Mouse (Mus musculus): ENCODE data around the gene Gin1. TPM values are rescaled to one million over a fixed set of nuclear protein-coding genes. Genes with fewer than 3 reads are reported as not detected.
"Not testable (repeated sequence)": the region's sequence is repeated elsewhere in the genome, so short reads cannot be mapped to it uniquely, and the experiment has no call there.

Gene Gin1
- 8.6 and 9.2 TPM in 2 replicates for polyA plus RNA-seq (2012; rRNA removed)

DNA sequence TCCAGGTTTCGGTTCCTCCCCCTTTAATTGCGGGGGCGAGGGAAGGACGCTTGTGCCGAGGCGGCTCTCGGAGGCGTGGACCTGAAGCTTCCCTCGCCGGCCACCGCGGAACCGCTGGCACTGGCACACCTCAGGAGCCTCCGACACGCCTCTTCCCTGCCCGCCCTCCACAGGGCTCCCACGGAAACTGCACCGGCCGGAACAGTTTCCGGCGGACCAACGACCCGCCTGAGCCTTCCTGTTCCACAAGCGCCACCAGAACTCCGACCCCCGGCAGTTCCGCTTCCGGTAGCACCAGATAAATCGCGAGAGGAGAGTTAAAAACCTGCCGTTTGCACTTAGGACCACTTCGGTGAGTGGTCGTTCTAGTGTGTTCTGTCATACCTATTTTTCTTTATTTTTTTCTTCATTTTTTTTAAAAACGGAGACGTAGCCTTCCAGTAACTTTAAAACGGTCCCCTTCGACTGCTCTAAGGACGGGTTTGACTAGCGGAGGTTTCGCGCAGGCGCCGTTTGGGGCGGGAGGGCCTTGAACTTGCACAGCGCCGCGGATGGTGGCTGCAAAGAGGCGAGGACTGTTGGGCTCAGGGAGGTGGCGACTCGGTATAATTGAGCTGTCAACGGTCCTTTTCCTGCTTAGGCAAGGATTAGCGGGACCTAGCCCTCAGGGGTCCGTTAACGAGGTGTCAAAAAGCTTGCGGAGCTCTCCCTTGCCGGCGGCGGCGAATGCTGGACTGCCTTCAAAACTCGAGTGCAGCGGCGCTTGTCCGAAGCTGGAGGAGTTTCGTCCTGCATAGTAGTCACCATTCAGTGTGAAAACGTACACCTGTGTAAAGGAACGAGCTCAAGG lies at the start of gene Gin1, which contains the start of gene Ppip5k2:
Gene Gin1, plus strand, starts transcription at position 269 of the 850 bp plus-strand sequence.
Gene Ppip5k2, minus strand, starts transcription at position 508 of the 850 bp plus-strand sequence.
- DNase-seq (ENCODE audit: low spot score), result peak; percentile 87

DNA sequence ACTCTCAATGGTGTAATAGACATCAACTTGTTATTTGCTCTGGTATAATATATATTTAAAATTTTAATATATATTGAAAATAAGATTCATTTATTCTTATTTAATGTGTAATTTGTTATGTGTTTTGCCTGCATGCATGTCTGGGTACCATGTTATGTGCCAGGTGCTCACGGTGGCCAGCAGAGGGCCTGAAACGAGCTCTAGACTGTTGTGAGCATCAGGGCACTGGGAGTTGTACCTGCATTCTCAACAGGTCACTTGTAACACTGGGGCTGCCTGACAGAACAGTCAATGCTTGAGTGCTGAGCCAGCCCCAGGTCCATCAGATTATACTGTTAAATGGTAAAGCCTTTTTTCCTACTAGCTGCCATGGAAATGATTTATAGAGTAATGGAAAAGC lies 43.2 kb upstream of the Gin1 start:
- no peak for DNase-seq (ENCODE audit: low spot score)

DNA sequence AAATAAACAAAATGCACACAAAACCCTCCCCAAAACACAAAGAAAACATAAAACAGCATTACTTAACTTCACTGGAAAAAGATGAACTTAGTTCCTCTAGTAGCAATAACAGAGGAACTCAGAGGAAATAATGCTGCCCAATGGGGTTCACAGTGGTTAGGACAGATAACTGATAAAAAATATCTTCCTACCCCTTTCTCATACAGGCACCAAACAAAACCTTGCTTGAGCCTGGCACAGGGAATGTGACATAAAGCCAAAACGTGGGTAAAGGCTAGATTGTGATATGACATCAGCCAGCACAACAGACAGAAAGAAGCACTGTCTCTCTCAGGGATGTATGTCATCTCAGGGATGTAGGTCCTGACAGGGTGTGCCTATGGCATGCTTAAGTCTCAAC lies 40.6 kb upstream of the Gin1 start:
- DNase-seq (ENCODE audit: low spot score), result no peak

DNA sequence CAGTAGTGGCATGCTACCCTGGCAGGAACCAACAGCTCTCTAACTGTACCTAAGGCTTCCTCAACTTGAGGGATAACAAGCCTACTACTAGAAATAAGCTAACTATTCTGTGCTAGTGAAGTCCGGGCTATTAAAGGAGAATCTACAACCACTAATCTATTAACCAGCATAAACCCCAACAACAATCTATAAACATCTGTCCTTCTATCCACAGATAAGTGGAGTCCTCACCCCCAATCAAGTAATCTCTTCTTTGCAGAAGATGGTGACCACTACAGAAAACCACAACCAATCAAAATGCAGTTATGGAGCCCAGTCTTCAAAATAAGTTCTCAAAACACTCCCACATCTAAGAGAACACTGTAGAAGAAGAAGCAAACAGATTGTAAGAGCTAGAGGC lies 26.9 kb upstream of the Gin1 start:
- no peak for DNase-seq (ENCODE audit: low spot score)

DNA sequence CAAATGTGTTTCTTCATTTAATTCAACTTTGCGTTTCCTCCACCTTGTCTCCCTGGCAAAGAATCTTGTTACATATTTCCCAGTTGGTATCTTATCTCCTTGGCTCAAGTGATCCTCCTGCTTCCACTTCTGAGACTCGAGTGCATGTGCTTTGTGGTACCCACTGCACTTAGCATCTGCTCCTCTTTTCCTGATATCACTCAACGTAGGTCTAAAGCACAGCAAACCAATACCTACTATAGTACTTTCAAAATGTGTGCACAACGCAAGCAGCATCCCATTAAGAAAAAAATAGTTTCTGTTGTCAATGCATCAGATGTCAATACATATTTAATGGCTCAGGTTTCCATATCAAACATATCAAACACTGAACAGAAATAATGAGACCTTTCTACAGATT lies 24.3 kb upstream of the Gin1 start:
- DNase-seq (ENCODE audit: low spot score), result no peak

DNA sequence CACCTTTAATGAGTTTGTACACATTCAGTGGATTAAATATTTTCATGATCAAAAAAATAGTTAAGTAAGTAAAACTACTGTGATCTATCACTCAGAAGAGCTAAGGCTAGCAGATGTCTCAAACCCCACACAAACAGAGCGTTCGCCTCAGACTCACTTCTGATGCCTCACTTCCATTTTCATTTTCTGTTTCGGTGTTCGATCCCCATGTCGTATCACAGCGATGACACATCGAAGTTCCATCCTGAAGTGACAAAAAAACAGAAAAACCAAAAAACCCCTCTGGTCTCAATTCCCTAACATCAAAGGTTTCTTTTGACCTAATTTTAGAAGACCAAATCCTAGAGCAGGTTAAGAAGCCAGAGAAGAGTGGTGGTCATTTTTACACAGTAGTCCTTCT lies 23.7 kb upstream of the Gin1 start:
- DNase-seq (ENCODE audit: low spot score), result no peak

DNA sequence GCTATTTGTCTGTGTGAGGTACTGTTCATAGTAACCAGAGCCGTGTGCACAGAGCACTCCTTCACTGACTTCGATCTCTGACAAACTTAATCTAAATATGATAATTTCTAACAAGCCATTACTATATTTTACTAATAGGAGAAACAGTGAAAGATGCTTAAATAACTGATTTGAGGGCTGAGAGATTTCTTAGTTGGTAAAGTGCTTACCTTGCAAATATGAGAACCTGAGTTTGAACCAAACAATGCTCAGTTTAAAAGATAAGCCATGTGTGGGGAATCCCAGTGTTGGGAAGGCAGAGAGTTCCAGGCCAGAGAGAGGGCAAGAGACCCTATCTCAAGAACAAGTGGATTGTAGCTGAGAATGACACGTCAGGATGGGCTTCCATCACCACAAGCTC lies 21.8 kb upstream of the Gin1 start:
- no peak for DNase-seq (ENCODE audit: low spot score)

DNA sequence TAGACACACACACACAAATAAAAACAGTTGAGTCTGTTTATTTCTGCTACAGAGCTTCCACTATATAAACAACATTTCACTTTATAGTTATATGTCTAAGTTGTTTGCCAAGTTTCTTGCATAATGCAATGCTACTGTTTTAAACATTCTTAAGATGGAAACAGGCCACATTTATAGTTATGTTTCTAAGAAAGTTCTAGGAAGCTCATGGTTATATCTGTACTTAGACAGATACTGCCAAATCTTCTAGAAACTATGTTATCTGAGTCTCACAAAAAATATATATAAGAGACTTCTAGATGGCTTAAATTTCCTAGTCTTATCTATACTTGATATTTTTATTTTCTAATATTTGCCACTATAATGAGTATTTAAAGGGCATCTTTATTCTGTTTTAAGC lies 16.8 kb upstream of the Gin1 start:
- DNase-seq (ENCODE audit: low spot score), result no peak

DNA sequence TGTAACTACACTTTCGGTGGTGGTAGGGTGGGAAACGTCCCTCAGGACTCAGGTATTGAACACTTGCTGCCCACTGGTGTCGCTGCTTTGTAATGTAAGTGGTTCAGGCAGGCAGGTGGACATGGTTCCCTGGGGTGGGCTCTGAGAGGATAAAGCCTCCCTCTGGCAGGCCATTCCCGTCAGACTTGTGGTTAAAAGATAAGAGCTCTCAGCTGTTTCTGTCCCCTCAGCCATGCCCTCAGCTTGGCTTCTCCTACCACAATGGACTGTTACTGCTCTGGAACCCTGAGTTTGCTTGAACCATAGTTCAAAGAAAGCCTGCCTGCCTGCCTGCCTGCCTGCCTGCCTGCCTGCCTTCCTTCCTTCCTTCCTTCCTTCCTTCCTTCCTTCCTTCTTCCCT lies 15.6 kb upstream of the Gin1 start:
- DNase-seq (ENCODE audit: low spot score), result no peak

DNA sequence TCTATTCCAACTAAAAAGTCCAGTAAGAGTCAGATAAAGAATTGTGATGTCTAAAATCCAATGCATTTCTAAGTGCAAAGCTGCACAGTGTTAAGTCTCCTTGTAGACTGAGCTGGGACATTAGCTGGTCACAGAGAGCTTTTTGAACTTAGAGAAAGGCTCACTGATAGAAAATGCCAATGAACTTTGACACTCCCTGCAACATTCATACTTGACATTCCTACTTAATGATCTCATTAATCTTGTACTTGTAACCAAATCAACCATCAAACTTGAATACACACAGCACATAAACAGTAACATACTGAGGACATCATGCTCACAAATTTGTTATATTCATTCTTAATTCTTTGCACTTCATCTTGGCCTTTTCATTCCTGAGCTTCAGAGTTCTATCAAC lies 10.1 kb upstream of the Gin1 start:
- no peak for DNase-seq (ENCODE audit: low spot score)

DNA sequence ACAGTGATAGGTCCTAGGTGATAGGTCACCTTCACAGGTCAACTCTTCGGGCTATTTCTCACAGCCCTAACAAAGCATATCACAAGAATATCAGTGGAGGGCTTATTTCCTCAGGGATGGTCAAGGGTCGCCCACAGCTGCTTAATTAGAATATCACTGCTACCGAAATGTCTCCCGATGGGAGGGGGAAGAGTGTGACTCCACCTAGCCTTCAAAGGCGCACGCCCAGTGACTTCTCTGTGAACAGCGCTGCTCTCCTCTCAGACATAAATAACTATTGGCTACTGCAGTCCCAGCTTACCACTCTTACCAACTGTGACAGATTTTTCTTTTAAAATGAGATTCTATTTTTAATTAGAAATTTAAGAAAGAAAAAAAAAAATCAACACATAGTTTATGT lies 9.4 kb upstream of the Gin1 start:
- no peak for DNase-seq (ENCODE audit: low spot score)

DNA sequence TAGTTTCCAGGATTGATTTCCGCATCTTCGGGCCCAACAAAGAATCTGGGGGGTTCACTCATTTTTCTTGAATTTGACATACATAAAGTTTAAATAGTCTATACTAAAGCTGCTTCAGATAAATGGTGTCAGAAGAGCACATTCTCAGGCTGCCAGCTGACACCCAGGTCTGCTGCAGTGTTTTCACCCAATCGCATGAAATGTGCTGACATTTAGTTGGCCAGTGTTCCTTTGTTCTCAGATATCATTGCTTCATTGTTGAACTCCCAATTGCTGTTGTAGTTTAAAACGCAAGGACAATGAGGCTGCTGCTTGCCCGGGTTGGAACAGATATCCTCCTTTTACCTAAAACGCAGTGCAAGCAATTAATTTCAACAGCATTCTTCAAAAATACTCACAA lies 8.5 kb upstream of the Gin1 start:
- DNase-seq (ENCODE audit: low spot score), result no peak

DNA sequence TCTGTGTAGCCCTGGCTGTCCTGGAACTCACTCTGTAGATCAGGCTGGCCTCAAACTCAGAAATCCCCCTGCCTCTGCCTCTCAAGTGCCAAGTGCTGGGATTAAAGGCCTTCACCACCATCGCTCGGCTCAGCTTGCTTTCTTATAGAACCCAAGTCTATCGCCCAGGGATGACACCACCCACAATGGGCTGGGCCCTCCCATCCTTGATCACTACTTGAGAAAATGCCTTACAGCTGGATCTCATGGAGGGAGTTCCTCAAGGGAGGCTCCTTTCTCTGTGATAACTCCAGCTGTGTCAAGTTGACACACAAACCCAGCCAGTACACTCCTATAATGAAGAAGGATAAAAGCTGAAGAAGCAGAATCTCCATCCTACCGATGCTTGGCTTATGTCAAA lies 4.3 kb upstream of the Gin1 start:
- not testable (repeated sequence) for DNase-seq (ENCODE audit: low spot score)

DNA sequence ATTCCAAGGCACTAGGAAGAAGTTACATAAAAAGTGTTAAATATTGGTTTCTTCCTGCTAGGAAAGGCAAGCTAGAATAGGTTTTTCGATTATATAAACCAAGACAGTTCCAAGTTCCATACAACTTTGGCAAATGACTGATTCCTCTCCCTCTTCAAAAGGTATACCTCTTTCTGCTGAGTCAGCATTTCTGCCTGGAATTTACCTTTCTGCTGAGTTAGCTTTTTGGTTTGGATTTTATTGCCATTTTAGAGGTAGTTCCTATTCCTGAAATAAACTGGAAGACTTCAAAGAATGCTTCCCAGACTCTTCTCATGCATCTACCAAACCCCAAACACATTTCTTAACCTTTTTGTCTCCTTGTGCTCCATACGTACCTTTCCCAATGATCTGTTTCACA lies 1.9 kb upstream of the Gin1 start:
- DNase-seq (ENCODE audit: low spot score), result no peak

DNA sequence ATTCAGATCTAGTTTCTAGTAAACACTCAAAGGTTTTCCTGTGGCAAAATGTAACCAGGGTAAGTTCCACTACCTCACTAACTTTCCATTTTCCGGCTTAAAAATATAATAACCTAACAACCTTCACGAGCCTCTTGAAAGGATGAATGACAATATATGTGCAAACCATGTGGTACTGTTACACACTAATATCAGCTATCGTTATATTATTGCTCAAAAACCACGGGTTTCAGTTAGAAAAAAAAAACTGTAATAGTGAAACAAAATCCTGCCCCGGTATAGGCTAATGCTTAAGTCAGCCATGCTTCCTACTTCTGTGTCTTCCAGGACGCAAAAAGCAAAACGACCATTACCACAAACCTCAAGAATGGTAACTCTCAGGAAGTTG lies 1.1 kb upstream of the Gin1 start:
- DNase-seq (ENCODE audit: low spot score), result no peak

DNA sequence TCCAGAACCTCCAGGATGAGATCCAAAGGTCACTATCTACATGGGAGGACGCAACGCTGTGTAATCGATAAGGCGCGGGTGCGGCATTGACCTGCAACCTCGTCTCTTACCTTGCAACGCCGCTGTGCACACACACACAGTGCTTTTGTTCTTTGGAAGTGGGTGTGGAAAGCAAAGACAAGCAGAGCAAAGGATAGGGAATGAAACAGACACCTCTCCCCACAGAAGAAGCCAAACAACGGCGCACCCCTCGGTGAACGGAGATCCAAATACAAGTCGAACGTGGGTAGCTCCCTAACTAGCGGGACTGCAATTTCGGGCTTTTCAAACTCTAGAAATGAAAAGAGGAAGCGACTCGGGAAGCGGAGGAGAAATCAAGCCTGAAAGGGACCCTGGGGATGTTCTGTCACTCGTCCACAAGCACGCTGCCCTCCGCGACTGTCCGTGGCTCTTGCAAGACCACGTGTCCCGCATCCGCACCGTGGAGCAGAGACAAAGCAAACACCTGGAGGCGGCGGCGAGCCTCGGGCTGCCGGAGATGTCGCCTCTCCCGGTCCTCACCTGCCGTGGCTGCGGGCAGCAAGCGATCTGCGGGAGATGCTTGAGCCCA lies 573 bp upstream of the Gin1 start:
- peak; percentile 24 for DNase-seq (ENCODE audit: low spot score)

DNA sequence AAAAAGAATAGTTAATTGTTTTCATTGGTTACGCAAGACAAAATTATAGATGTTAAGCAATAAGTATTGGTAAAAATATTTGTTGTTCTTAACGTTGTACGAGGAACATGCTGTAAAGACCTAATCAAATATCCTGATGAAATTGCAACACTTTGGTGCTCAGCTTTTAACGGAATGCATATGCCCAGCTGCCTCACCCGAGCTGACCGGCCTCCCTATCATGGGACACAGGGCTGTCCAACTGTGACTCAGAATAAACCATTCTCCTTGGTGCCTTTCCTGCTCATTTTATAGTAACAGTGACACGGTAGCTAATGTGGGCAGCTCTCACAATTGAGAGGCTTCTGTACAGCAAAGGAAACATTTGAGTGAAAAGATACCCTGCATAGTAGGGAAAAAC lies 1.1 kb downstream of the Gin1 start:
- DNase-seq (ENCODE audit: low spot score), result no peak

DNA sequence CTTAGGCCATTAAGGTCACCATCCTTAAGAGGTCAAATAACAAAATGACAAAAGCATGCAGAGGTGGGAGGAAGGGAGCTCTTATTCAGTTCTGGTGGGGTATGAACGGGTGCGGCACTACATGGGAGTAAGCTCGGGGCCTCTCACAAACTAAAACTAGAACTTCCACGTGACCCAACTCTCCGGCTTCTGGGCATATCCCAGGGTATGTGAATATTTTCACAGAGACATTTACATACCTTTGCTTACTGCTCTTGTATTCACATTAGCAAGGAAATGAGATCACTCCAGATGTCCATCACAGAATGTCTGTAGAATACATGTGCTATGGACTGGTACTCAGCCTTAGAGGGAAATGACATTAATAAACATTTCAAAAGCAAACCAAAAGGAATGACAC lies 1.8 kb downstream of the Gin1 start:
- no peak for DNase-seq (ENCODE audit: low spot score)

DNA sequence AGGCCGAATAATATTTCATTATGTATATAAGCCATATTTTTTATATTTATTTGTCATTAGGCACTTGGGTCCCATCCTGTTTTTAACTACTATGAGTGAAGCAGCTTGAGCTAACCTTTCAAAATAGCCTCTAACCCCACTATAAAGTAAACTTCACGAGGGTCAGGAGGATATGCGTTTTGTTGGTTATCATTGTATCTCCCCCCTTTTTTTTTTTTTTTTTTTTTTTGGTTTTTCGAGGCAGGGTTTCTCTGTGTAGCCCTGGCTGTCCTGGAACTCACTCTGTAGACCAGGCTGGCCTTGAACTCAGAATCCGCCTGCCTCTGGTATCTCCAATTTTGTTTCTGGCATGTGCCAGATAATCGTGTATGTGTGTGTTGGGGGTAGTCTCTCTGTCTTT lies 3.4 kb downstream of the Gin1 start:
- DNase-seq (ENCODE audit: low spot score), result no peak

DNA sequence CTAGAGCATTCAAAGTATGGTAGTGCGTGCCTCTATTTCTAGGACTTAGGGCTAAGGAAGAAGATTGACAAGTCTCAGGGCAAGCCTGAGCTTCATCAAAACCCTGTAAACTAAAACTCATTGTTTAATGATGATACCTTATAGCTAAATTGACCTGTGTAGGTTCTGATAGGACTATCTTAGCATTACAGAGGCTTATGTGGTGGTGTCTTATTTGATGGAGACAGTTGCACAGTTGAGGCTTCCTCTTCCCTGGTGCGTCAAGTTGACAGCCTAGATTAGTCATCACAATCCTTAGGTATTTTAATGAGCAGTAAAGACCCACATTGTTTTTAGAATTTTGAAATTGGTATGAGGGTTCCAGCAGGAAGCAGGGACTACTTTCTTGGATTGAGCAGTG lies 4.0 kb downstream of the Gin1 start:
- no peak for DNase-seq (ENCODE audit: low spot score)

DNA sequence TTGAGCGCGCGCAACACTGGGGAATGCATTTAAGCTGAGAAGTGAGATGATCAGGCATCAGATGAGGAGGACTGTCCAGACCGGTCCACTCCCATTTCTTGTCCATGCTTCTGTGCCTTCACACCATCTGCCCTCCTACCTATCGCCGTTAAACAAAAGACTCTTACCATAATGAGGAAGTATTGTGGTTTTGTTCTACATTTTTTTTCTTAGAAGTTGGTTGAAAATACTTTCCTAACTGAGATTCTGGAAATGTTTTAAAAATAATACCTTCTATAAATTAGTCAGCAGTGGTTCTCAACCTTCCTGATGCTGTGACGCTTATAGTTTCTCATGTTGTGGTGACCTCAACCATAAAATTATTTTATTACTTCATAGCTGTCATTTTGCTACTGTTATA lies 11.7 kb downstream of the Gin1 start:
- DNase-seq (ENCODE audit: low spot score), result no peak

DNA sequence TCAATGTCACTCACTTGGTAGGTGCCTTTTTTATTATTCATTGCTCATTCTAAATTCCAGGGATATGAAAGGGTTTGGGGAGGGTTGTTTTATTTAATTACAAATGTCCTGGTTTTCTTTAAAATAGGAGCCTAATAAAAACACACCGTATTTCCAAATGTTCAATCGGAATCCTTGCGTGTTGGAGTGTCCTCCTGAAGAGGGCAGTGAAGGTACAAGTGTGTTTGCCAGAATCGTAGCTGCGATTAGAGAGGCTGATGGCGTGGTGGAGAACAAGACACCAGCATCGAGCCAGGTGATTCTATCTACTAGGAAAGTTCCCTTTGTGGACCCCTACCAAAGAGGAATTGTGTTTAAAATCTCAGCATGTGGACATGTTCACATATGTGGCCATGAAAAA lies 15.0 kb downstream of the Gin1 start:
- DNase-seq (ENCODE audit: low spot score), result no peak

DNA sequence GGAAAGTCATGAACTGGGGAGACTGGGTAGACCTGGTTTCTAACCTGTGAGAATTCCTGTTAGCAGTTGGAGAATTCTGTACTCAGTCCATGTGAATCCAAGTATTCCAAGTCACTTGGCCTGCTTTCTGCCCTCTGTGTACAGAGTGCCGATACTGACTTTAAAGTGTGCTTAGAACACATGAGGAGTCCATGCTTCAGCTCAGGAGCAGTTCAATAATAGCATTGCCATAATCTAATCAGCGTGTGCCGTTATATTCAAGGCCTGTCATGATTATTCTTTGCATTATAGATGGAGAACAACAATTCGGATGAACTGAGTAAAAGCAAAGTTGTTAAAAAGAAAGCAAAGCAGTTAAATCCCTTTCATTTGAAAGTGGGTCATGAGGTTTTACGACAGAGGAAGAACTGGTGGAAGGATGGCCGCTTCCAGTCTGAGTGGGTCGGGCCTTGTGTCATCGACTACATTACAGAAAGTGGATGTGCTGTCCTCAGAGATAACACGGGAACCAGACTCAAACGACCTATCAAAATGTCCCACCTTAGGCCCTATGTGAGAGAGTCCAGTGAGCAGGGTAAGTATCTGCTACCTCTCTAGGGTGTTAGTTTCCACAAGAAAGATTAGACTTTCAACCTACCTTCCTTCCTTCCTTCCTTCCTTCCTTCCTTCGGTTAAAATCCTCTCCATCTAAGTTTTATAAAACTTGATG lies 15.9 kb downstream of the Gin1 start:
- no peak for DNase-seq (ENCODE audit: low spot score)
